Mouse (Mus musculus) forebrain, embryonic 14.5 days (tissue): ENCODE measurements around the gene Slc35b2. TPM values are rescaled to one million over a fixed set of nuclear protein-coding genes. Genes with fewer than 3 reads are reported as not detected.
A peak's percentile ranks its signal among the peaks of the same experiment; 100 is the strongest.

Experiments used
- ATAC-seq: fragments of 200-750 bp; cut with Nextera tagmentation; 2 replicates; pipeline ENCODE4 v1.8.0; 2017; ENCODE audit warnings: mild to moderate bottlenecking, moderate library complexity
- DNase-seq: peaks from one replicate; pipeline ENCODE4 v3.0.0-alpha.2; 2015; ENCODE audit warnings: low spot score
- H3K27ac ChIP-seq: fragments of 300-500 bp; sonication (generic); 2 replicates; pipeline ENCODE4 v1.5.1; 2014; ENCODE audit warnings: low read depth, mild to moderate bottlenecking, control low read depth, low read length, moderate library complexity
- H3K27me3 ChIP-seq: fragments of 300-500 bp; sonication (generic); replicated peaks from 2 replicates; pipeline ENCODE4 v1.6.1; 2014; ENCODE audit warnings: low read length, control low read depth, mixed read lengths; ENCODE audit not compliant: control insufficient read depth, insufficient read depth
- H3K36me3 ChIP-seq: fragments of 300-500 bp; sonication (generic); 2 replicates; pipeline ENCODE4 v1.6.1; 2014; ENCODE audit warnings: low read length, control low read depth; ENCODE audit not compliant: control insufficient read depth, insufficient read depth
- H3K4me1 ChIP-seq: fragments of 300-500 bp; sonication (generic); 2 replicates; pipeline ENCODE4 v1.6.1; 2014; ENCODE audit warnings: antibody characterized with exemption, low read length, control low read depth; ENCODE audit not compliant: control insufficient read depth, insufficient read depth
- H3K4me2 ChIP-seq: fragments of 300-500 bp; sonication (generic); 2 replicates; pipeline ENCODE4 v1.6.1; 2014; ENCODE audit warnings: mild to moderate bottlenecking, control low read depth, low read length
- H3K4me3 ChIP-seq: fragments of 300-500 bp; sonication (generic); 2 replicates; pipeline ENCODE4 v1.5.1; 2014; ENCODE audit warnings: low read depth, low read length, control low read depth
- H3K9ac ChIP-seq: fragments of 300-500 bp; sonication (generic); 2 replicates; pipeline ENCODE4 v1.6.1; 2014; ENCODE audit warnings: mild to moderate bottlenecking, low read length, control low read depth, moderate library complexity
- H3K9me3 ChIP-seq: fragments of 300-500 bp; sonication (generic); replicated peaks from 2 replicates; pipeline ENCODE4 v1.6.1; 2016; ENCODE audit warnings: low read length, control low read depth, mixed read lengths; ENCODE audit not compliant: control insufficient read depth
- WGBS: fragments of 180-500 bp; shearing (Covaris S2); extraction: QIAGEN DNeasy Blood & Tissue Kit; methylation state at CpG from one replicate; pipeline ENCODE4 v1.1.7; 2014; 5-methylcytosine and 5-hydroxymethylcytosine counted together
- polyA plus RNA-seq: library from polyadenylated mRNA; unstranded; fragments of >200 nt; fragmentation: Nextera tagmentation; extraction: Ambion mirVana; gene quantifications from 2 replicates; pipeline ENCODE4 v1.2.1, GENCODE M21; 2014

Slc35b2 gene
- polyA plus RNA-seq, 1 experiment from 2014 or later = 102 TPM

- Histone ChIP-seq H3K27me3 (no peaks in the 10 kb centered on the region), H3K4me3 (no peak overlapping the region), H3K4me1 (peaks cover 6% of the 10 kb centered on the region), H3K4me2 (no peak overlapping the region), H3K36me3 (peaks cover 14% of the 10 kb centered on the region), H3K9me3 (no peaks in the 10 kb centered on the region), H3K27ac (peak overlapping the region; percentile 98), H3K9ac (peak overlapping the region; percentile 99; the same call in 1 of the 2 replicates)
- no peak for DNase-seq
- ATAC-seq = no peak
- 88% methylated on average over 8 of the region's 8 CpGs for WGBS
These were observed 11.6 kb downstream of the Slc35b2 start for GRCm38 (mm10) chr17:45575123-45575897.

- peaks cover 6% of the 10 kb centered on the region for H3K4me1 ChIP-seq
- no peaks in the 10 kb centered on the region for H3K27me3 ChIP-seq
- DNase-seq (no peak), ATAC-seq (no peak)
- H3K36me3 ChIP-seq = no peaks in the 10 kb centered on the region
- no peak overlapping the region for H3K4me2 ChIP-seq
- H3K9ac ChIP-seq = no peak overlapping the region
- 44% methylated on average over 5 of the region's 5 CpGs for WGBS
- no peaks in the 10 kb centered on the region for H3K9me3 ChIP-seq
- H3K4me3 ChIP-seq = no peak overlapping the region
- H3K27ac ChIP-seq = no peak overlapping the region
These were observed 14.6 kb downstream of the Slc35b2 start for GRCm38 (mm10) chr17:45578242-45578641.

GRCm38 (mm10) chr17:45578843-45579242 is 15.2 kb downstream of the Slc35b2 start:
- H3K9ac ChIP-seq = no peak overlapping the region
- DNase-seq (no peak), ATAC-seq (no peak)
- H3K4me3 ChIP-seq = no peak overlapping the region
- H3K36me3 ChIP-seq = no peaks in the 10 kb centered on the region
- H3K4me2 ChIP-seq = no peak overlapping the region
- no peak overlapping the region for H3K27ac ChIP-seq
- H3K4me1 ChIP-seq = peaks cover 6% of the 10 kb centered on the region
- WGBS = 65% methylated on average over 7 of the region's 7 CpGs
- H3K27me3 ChIP-seq = no peaks in the 10 kb centered on the region
- H3K9me3 ChIP-seq = no peaks in the 10 kb centered on the region

GRCm38 (mm10) chr17:45579554-45579953 is 15.9 kb downstream of the Slc35b2 start:
- WGBS = 84% methylated on average over 4 of the region's 4 CpGs
- DNase-seq = no peak

GRCm38 (mm10) chr17:45580958-45581477 is 17.3 kb downstream of the Slc35b2 start:
- Histone ChIP-seq H3K9me3 (no peaks in the 10 kb centered on the region), H3K27ac (no peak overlapping the region), H3K9ac (peak overlapping the region; percentile 35), H3K4me1 (peaks cover 5% of the 10 kb centered on the region; the same call in 1 of the 2 replicates), H3K36me3 (no peaks in the 10 kb centered on the region), H3K4me2 (no peak overlapping the region), H3K27me3 (no peaks in the 10 kb centered on the region), H3K4me3 (no peak overlapping the region)
- no peak for ATAC-seq
- 48% methylated on average over 12 of the region's 12 CpGs for WGBS
- DNase-seq = no peak

More at GRCm38 (mm10) chr17:45579554-45579953, 15.9 kb downstream of the Slc35b2 start:
- H3K27me3 ChIP-seq = no peaks in the 10 kb centered on the region
- no peak overlapping the region for H3K9ac ChIP-seq
- no peak for ATAC-seq
- H3K4me2 ChIP-seq = no peak overlapping the region
- H3K36me3 ChIP-seq = no peaks in the 10 kb centered on the region
- no peak overlapping the region for H3K4me3 ChIP-seq
- peaks cover 7% of the 10 kb centered on the region for H3K4me1 ChIP-seq
- no peak overlapping the region for H3K27ac ChIP-seq
- no peaks in the 10 kb centered on the region for H3K9me3 ChIP-seq

GRCm38 (mm10) chr17:45581567-45581983 is 17.9 kb downstream of the Slc35b2 start:
- Histone ChIP-seq H3K4me3 (no peak overlapping the region), H3K36me3 (no peaks in the 10 kb centered on the region), H3K4me2 (no peak overlapping the region), H3K9ac (no peak overlapping the region), H3K27ac (no peak overlapping the region), H3K9me3 (no peaks in the 10 kb centered on the region), H3K4me1 (peaks cover 5% of the 10 kb centered on the region; the same call in 1 of the 2 replicates), H3K27me3 (no peaks in the 10 kb centered on the region)
- DNase-seq = peak; percentile 84
- 12% methylated on average over 2 of the region's 2 CpGs for WGBS
- ATAC-seq = no peak

- no peaks in the 10 kb centered on the region for H3K27me3 ChIP-seq
- peaks cover 5% of the 10 kb centered on the region; the same call in 1 of the 2 replicates for H3K4me1 ChIP-seq
- no peak overlapping the region for H3K4me2 ChIP-seq
- H3K36me3 ChIP-seq = no peaks in the 10 kb centered on the region
- no peak overlapping the region for H3K9ac ChIP-seq
- DNase-seq = no peak
- no peak for ATAC-seq
- H3K27ac ChIP-seq = no peak overlapping the region
- H3K4me3 ChIP-seq = no peak overlapping the region
- 93% methylated on average over 6 of the region's 6 CpGs for WGBS
- H3K9me3 ChIP-seq = no peaks in the 10 kb centered on the region
These were observed 18.5 kb downstream of the Slc35b2 start for GRCm38 (mm10) chr17:45582188-45582587.

GRCm38 (mm10) chr17:45582715-45583355 is 19.2 kb downstream of the Slc35b2 start:
- ATAC-seq = no peak
- H3K4me1 ChIP-seq = peaks cover 5% of the 10 kb centered on the region; the same call in 1 of the 2 replicates
- H3K27ac ChIP-seq = no peak overlapping the region
- no peak overlapping the region for H3K4me3 ChIP-seq
- no peaks in the 10 kb centered on the region for H3K9me3 ChIP-seq
- no peak for DNase-seq
- H3K27me3 ChIP-seq = no peaks in the 10 kb centered on the region
- WGBS = 67% methylated on average over 6 of the region's 6 CpGs
- H3K4me2 ChIP-seq = no peak overlapping the region
- no peaks in the 10 kb centered on the region for H3K36me3 ChIP-seq
- no peak overlapping the region for H3K9ac ChIP-seq
